Mouse (Mus musculus): Measurements from ENCODE around the gene Misp.

The Misp gene

GRCm38 (mm10) chr10:79856704-79857451 is 36.1 kb downstream of the Misp start:
- no peak for DNase-seq

DNA sequence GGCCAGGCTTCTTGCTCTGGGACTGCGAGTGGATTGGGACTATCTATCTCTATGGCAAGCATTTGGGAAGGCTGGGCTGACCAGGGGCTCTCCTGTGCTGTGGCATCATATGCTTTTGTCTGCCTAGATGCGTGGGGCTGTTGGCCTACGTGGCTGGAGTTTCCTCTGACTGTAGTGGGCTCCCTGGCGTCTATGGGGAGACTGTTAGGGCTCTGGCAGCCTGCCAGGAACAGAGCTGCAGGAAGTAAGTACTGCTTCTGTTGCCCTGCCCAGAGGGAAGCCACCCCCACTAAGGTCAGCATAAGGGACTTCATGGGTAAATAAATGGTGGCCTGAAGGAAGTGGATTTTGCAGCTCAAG is 36.6 kb downstream of the Misp start:
- peak; percentile 92 for DNase-seq

- no peak for DNase-seq
Observed at GRCm38 (mm10) chr10:79857894-79858293, 37.1 kb downstream of the Misp start.

DNA sequence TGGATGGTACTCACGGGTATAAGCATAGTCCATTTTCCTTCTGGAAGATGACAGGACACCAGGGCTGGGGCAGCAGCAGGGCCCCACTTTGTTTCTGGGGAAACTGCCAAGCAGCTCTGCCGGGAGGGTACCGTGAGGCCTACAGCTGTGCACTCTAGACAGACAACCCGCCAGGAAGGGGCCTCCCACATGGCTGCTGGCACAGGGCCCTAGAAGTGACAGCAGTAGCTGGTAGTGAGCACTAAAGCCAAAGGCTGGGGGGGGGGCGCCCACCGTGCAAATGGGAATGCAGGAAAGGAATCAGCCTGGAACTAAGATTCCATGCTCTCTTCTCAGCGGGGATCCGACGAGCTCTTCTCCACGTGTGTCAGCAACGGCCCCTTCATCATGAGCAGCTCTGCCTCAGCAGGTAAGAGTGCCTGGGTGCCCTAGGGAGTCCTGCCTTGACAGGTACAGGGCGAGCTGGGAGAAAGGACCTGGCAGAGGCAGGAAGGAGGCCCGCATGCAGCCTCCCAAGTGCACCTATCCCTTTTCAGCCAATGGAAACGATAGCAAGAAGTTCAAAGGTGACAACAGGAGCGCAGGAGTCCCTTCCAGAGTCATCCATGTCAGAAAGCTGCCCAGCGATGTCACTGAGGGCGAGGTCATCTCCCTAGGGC is 37.8 kb downstream of the Misp start:
- DNase-seq: peak; percentile 67

- no peak for DNase-seq
Observed at GRCm38 (mm10) chr10:79859116-79859515, 38.3 kb downstream of the Misp start.

- DNase-seq: no peak
Observed at GRCm38 (mm10) chr10:79860079-79860911, 39.5 kb downstream of the Misp start.

DNA sequence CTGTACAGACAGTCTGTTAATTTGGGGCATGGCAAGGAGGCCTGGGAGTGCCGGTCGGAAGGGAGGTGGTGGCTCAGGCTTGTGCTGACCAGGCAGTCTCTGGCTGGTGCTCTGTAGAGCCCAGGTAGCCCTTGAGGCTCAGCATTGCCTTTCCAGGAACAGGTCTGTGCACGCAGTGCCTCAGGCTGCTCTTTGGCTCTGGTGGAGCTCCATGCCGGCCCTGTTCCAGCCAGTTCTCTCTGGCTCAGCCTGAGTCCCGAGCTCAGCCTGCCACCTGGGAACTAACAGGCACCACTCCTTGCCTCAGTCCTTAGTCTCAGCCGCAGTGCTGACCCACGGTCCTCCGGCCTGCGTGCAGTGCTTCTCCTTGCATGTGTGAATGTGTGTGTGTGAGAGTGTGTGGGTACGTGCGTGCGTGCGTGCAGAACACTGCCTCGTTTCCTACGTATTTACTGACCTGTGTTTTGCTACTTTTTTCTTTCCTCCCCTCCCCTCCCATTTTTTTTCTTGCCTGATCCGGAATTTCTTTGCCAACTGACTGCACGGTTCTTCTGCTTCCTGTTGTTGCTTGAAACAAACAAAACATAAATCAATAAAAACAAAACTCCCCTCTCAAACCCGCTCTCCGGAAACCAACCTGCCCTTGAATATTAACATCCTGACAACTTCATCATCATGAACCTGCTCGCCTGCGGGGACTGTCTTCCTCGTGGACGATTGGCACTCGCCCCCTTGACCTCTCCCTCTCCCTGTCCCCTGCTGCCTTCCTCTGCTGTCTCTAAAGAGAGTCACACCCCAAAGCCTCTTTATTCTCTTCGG is 40.6 kb downstream of the Misp start:
- DNase-seq: no peak

GRCm38 (mm10) chr10:79862049-79862788 is 41.4 kb downstream of the Misp start:
- no peak for DNase-seq

GRCm38 (mm10) chr10:79862925-79863324 is 42.1 kb downstream of the Misp start:
- no peak for DNase-seq

- no peak for DNase-seq
Observed at GRCm38 (mm10) chr10:79864351-79865188, 43.8 kb downstream of the Misp start.

DNA sequence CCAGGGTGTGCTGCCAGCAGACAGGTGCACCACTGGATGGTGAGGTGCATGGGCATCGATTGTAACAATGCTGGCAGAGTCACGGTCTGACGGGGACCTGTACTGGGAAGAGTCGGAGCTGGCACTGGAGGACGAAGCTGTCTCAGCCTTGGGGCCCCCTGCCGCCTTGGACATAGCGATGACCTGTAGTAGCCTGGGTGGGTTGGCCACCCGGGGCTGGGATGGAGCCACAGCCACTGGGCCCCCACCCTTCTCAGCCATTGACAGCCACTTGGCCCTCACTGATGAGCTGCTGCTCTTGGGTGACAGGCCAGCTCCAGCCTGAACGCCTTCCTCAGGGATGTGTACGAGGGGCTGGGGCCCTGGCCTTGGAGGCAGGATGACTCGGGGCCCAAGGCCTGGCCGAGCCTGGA is 44.4 kb downstream of the Misp start:
- DNase-seq: no peak

- DNase-seq: no peak
Observed at GRCm38 (mm10) chr10:79865801-79866295, 45.1 kb downstream of the Misp start.

GRCm38 (mm10) chr10:79866601-79867000 is 45.8 kb downstream of the Misp start:
- DNase-seq: no peak

DNA sequence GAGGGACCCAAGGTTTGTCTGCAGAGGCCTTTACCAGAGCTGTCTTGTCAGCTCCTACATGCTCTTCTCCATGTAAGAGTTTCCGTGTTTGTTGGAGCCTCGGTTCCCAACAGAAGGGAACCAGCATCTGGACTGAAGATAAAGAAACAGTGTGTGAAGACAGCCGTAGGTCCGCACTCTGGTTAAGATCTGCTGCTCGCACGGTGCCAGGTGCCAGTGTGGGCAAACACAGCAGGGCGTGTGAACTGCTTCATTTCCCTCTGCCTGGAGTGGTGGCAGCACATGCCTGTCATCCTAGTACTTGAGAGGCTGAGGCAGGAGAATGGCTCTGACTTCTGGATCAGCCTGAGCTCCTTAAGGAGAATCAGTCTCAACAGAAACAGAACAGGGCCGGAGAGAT is 51.1 kb downstream of the Misp start:
- DNase-seq: no peak

DNA sequence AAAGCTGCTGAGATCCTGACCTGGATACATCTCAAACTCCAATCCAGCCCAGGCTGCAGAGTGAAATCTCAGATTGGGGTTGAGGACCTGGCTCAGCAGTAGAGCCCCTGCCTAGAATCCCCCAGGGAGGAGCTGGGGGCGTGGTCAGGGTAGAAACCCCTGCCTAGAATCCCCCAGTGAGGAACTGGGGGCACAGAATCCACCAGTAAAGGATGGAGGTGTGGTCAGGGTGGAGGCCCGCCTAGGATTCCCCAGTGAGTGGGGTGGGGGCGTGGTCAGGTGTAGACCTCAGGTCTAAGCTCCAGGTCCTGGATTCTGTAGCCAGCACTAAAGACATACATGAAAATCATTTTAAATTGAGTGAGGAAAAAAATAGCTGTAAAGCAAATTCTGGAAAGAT is 52.1 kb downstream of the Misp start:
- no peak for DNase-seq

- no peak for DNase-seq
Observed at GRCm38 (mm10) chr10:79873313-79873712, 52.5 kb downstream of the Misp start.

DNA sequence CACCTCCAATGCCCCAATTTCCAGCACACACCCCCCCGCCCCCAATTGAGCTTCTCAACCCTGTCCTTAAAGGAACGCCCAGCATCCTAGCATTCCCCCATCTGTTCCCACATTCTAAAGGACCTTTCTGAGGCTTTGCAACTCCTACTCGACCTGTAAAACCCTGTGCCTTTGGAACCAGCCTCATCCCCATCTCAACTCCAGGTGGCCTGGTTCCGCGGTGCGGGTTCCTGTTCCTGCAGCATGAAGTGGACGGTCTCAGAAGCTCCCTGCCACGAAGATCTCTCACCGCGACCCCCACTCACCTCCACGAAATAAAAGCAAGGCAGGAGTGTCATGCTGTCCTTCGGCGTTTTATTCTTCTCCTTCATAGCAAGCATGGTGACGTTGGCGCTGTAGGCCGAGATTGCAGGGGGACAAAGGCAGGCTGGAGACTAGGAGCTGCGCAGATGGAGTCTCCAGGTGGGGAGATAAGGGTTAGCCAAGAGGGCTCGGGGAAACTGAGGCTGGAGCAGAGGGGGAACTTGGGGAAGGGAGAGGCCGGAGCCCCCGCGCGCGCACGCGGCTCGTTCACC is 53.0 kb downstream of the Misp start:
- no peak for DNase-seq

GRCm38 (mm10) chr10:79874290-79874862 is 53.6 kb downstream of the Misp start, which contains the start of the genes Prtn3 and Plppr3:
TSS of gene Prtn3 (plus strand) at chr10:79874476.
TSS of gene Plppr3 (minus strand) at chr10:79874634.
- no peak for DNase-seq

GRCm38 (mm10) chr10:79877174-79877573 is 56.4 kb downstream of the Misp start:
- DNase-seq: no peak

GRCm38 (mm10) chr10:79877757-79878156 is 57.0 kb downstream of the Misp start:
- DNase-seq: peak; percentile 81

All from lung, postnatal 36 days (tissue).